Mouse (Mus musculus): ENCODE results near the gene Abcg1.
A peak's percentile ranks its signal among the peaks of the same experiment; 100 is the strongest.

The Abcg1 gene

GRCm38 (mm10) chr17:31079078-31079840 lies 21.8 kb downstream of the Abcg1 start:
- DNase-seq (ENCODE audit: low spot score in 2 of 2): no peak

GRCm38 (mm10) chr17:31082296-31083078 lies 25.0 kb downstream of the Abcg1 start:
- DNase-seq (ENCODE audit: low spot score in 2 of 2): no peak

GRCm38 (mm10) chr17:31085519-31085918 lies 28.0 kb downstream of the Abcg1 start:
- DNase-seq (ENCODE audit: low spot score in 2 of 2): no peak

- no peak for DNase-seq (ENCODE audit: low spot score in 2 of 2)
Observed at GRCm38 (mm10) chr17:31086196-31086595, 28.7 kb downstream of the Abcg1 start.

GRCm38 (mm10) chr17:31088711-31089110 lies 31.2 kb downstream of the Abcg1 start:
- no peak for DNase-seq (ENCODE audit: low spot score in 2 of 2)

GRCm38 (mm10) chr17:31089848-31090247 lies 32.4 kb downstream of the Abcg1 start:
- no peak for DNase-seq (ENCODE audit: low spot score in 2 of 2)

- no peak for DNase-seq (ENCODE audit: low spot score in 2 of 2)
Observed at GRCm38 (mm10) chr17:31091023-31091735, 33.7 kb downstream of the Abcg1 start.

GRCm38 (mm10) chr17:31094781-31095180 lies 37.3 kb downstream of the Abcg1 start:
- no peak for DNase-seq (ENCODE audit: low spot score in 2 of 2)

- no peak for DNase-seq (ENCODE audit: low spot score in 2 of 2)
Observed at GRCm38 (mm10) chr17:31095570-31095969, 38.1 kb downstream of the Abcg1 start.

GRCm38 (mm10) chr17:31096893-31097292 lies 39.4 kb downstream of the Abcg1 start:
- no peak for DNase-seq (ENCODE audit: low spot score in 2 of 2)

GRCm38 (mm10) chr17:31098788-31099187 lies 41.3 kb downstream of the Abcg1 start:
- DNase-seq (ENCODE audit: low spot score in 2 of 2): no peak

- no peak for DNase-seq (ENCODE audit: low spot score in 2 of 2)
Observed at GRCm38 (mm10) chr17:31103007-31103570, 45.6 kb downstream of the Abcg1 start.

GRCm38 (mm10) chr17:31103823-31104222 lies 46.3 kb downstream of the Abcg1 start:
- no peak for DNase-seq (ENCODE audit: low spot score in 2 of 2)

GRCm38 (mm10) chr17:31108388-31108787 lies 50.9 kb downstream of the Abcg1 start:
- DNase-seq (ENCODE audit: low spot score in 2 of 2): no peak

GRCm38 (mm10) chr17:31113191-31113856 lies 55.8 kb downstream of the Abcg1 start:
- DNase-seq (ENCODE audit: low spot score in 2 of 2): no peak

GRCm38 (mm10) chr17:31116063-31116462 lies 58.6 kb downstream of the Abcg1 start:
- no peak for DNase-seq (ENCODE audit: low spot score in 2 of 2)

GRCm38 (mm10) chr17:31117946-31118345 lies 60.5 kb downstream of the Abcg1 start:
- DNase-seq (ENCODE audit: low spot score in 2 of 2): no peak

- DNase-seq (ENCODE audit: low spot score in 2 of 2): peak; percentile 78 to 81
Observed at GRCm38 (mm10) chr17:31119429-31119828, 62.0 kb downstream of the Abcg1 start.

- DNase-seq (ENCODE audit: low spot score in 2 of 2): peak in 1 of 2 experiments; percentile 25
Observed at GRCm38 (mm10) chr17:31121975-31122374, 64.5 kb downstream of the Abcg1 start.

- no peak for DNase-seq (ENCODE audit: low spot score in 2 of 2)
Observed at GRCm38 (mm10) chr17:31125548-31126266, 68.2 kb downstream of the Abcg1 start.
